Mouse (Mus musculus): ENCODE measurements around the gene Prdm16.

Gene Prdm16

DNA sequence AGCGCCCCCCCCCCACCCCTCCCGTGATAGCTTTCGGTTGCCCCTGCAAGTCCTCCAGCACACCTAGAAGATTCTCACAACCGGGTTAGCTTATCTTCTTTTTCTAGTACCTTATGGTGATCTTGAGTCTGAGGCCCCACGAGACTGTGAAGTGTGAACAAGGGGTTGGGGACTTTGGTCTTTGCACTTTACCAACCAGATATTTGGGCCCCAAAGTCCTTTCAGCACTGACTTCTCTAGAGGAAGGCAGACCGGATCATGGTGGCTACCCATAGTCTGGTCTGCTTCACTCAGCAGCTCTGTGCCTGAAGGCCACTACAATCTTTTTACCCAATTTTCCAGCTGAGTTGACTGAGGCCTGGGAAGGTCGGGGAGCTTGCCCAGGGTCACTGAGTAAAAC lies 144.4 kb downstream of the Prdm16 start:
- no peak for ATAC-seq (ENCODE audit: insufficient number of reproducible peaks, low FRiP score, low TSS enrichment)

GRCm38 (mm10) chr4:154488031-154488430 lies 148.6 kb downstream of the Prdm16 start:
- no peak for ATAC-seq (ENCODE audit: insufficient number of reproducible peaks, low FRiP score, low TSS enrichment)

GRCm38 (mm10) chr4:154482695-154483094 lies 154.0 kb downstream of the Prdm16 start:
- ATAC-seq (ENCODE audit: insufficient number of reproducible peaks, low FRiP score, low TSS enrichment): no peak

GRCm38 (mm10) chr4:154481771-154482637 lies 154.7 kb downstream of the Prdm16 start:
- ATAC-seq (ENCODE audit: insufficient number of reproducible peaks, low FRiP score, low TSS enrichment): no peak

DNA sequence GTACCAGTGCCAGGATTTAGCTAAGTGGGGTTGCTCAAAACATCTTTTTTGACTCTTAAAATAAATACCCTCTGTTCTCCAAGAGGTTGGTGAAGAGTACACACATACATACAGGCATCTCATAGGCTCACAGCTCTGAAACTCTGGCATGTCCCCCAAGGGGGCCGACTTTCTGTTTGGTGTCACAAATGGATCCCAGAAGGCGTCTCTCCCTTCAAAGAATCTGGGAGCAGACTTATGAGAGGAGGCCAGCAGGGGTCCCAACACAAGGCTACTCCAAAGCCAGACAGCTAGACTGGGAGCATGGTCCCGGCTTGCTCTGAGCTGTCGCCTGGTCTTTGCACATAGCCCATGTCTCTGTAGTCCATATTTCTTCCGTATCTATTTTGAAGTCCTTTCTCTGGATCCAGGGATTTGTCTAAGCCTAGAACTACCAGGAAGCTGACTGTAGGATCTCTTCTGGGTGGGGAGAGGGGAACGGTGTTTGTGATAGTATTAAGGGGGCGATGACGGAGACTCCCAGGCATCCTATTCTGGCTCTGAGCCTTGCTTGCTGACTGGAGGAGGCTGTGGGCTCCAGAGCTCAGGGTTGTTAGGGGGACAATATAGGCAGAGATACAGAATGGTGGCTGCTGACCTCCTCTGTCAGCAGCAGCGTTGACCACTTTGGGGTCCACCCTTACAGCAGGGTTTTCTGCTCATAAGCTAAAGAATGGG lies 156.0 kb downstream of the Prdm16 start:
- ATAC-seq (ENCODE audit: insufficient number of reproducible peaks, low FRiP score, low TSS enrichment): no peak

- no peak for ATAC-seq (ENCODE audit: insufficient number of reproducible peaks, low FRiP score, low TSS enrichment)
These were observed 156.5 kb downstream of the Prdm16 start for GRCm38 (mm10) chr4:154480143-154480542.

GRCm38 (mm10) chr4:154478933-154479613 lies 157.6 kb downstream of the Prdm16 start:
- no peak for ATAC-seq (ENCODE audit: insufficient number of reproducible peaks, low FRiP score, low TSS enrichment)

DNA sequence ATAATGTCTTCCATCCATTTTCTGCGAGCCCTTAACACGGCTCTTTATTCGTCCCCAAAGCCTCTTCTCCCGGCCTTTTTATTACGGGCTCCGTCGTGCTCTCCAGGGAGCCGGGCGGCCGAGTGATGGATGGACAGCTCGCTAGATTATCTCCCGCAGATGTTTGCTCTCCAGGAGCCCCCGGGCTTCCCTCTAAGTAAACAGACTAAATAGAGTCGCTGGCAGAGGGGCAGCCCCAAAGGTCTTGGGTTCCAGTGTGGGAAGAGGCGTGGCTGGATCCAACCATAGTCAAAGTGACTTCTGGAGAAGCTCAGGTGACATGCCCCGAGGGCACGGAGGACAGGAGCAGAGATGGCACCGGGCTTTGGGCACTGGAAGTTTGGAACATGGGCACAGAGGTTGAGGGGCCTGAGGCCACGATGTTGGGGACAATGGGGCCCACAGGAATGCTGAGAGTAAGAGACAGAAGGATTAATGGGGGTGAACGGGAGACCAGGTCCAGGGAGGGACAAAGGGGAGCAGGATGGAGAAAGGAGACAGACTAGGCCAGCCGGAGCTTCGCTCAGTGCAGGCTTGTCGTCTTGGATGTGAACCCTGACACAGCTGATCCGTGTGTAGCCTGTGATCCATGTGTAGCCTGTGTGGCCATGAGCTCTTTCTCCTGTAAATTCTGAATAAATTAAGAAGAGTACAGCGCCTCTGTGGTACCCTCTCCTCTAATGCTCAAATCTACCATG lies 162.9 kb downstream of the Prdm16 start:
- ATAC-seq (ENCODE audit: insufficient number of reproducible peaks, low FRiP score, low TSS enrichment): no peak

DNA sequence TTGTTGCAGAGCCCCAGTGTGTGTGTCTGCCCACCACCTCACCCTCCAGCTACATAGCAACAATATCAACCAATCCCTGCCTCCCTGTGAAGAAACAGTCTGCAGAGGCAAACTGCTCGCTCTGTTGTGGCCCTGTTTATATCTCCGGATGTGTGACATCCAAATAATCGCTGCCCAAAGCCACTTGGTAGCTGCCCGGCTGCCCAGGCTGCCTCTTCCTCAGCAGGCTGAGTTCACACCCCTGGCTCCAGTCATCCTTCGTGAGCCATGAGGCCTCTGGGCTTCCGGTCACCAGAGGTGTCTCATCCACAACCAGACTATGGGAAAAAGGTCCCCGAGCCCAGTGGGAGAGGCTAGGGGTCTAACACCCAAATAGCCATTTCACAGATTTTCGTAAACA lies 164.1 kb downstream of the Prdm16 start:
- no peak for ATAC-seq (ENCODE audit: insufficient number of reproducible peaks, low FRiP score, low TSS enrichment)

GRCm38 (mm10) chr4:154471447-154472101 lies 165.1 kb downstream of the Prdm16 start:
- ATAC-seq (ENCODE audit: insufficient number of reproducible peaks, low FRiP score, low TSS enrichment): no peak

DNA sequence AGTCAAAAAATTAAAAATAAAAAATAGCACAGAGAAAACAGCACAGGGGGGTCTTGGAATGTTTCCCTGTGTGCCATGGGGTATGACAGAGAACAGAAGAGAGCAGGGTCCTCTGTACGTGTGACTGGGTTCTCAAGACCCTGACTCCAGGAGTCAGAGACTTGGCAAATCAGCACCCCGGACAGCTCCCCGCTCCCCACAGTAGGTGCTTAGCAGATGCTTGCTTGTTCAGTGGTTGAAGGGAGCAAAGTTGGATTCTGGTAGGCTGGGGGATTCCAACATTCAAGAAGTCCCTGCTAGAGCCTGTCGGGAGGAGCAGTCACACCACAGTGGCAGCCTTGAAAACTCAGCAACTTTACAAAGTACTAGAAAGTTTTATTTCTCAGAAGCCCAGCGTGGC lies 170.4 kb downstream of the Prdm16 start:
- no peak for ATAC-seq (ENCODE audit: insufficient number of reproducible peaks, low FRiP score, low TSS enrichment)

GRCm38 (mm10) chr4:154465123-154465522 lies 171.6 kb downstream of the Prdm16 start:
- no peak for ATAC-seq (ENCODE audit: insufficient number of reproducible peaks, low FRiP score, low TSS enrichment)

DNA sequence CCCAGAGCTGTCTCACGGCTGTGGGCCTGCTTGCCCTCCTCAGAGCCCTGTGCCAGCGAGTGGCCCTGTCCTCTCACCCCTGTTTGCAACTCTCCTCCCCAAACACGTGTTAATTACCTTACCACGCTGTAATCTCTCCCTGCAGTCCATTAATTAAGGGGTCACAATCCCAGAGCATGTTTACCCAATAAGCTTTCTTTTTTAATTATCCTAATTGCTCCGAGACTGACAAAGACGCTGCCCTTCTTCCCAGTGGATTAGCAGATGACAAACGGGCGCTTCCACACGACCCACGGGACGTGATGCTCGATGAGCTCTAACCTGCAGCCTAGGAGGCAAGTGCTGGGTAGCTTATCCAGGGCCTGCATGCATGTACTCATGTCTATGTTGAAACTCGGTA lies 176.7 kb downstream of the Prdm16 start:
- no peak for ATAC-seq (ENCODE audit: insufficient number of reproducible peaks, low FRiP score, low TSS enrichment)

GRCm38 (mm10) chr4:154457756-154458155 lies 178.9 kb downstream of the Prdm16 start:
- no peak for ATAC-seq (ENCODE audit: insufficient number of reproducible peaks, low FRiP score, low TSS enrichment)

GRCm38 (mm10) chr4:154456265-154456822 lies 180.3 kb downstream of the Prdm16 start:
- no peak for ATAC-seq (ENCODE audit: insufficient number of reproducible peaks, low FRiP score, low TSS enrichment)

DNA sequence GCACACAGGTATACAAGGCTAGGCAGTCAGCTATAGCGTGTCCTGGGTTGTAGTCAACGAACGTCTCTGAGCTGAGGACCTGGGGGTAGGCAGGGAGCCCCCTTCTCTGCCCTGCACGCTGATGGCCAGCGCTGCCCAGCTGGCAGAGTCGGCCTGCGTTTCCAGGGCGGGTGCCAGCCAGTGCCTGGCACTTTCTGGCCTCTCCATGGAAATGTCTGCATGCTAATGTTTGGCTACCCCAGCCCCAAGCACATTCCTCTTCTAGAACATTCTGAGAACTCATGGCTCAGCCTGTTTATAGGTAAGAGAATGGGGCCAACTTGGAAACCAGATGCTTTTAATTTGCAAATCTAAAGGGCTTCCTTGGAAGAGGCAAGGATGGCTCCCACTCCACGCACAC lies 186.2 kb downstream of the Prdm16 start:
- no peak for ATAC-seq (ENCODE audit: insufficient number of reproducible peaks, low FRiP score, low TSS enrichment)

DNA sequence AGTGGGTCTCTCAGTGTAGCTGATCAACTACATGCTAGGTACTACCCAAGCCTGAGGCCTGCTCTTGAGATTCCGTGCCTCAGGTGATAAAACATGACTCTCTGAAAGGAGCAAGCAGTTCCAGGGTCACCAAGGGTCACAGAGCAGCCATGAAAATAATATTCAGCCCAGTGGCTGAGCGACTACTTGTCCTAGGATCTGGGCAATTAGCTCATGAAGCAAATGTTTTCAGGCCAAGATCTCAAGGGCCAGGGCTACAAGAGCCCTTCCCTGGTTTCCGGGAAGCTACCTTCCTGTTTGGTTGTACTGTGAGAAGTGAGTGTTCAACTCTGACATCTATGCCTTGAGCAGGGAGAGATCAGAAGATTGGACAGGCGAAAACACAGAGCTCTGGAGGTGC lies 186.6 kb downstream of the Prdm16 start:
- no peak for ATAC-seq (ENCODE audit: insufficient number of reproducible peaks, low FRiP score, low TSS enrichment)

DNA sequence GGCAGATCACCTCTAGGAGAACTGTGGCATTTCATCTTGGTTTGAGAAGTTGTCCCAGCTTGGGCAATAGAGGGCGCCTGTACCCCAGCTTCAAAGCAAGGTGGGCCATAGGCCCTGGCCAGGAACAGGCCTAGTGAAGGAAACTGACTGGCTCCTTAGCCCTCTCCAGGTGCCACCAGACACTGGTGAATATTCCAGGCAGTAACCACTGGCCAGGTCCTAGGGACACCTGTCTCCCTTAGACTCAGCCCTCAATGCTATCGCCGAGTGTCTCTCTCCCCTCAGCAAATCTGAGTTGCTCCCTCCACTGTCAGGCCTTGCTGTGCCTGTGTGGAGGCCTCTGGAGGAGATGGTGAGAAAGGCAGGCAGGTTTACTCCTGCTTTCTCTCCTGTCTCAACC lies 187.3 kb downstream of the Prdm16 start:
- no peak for ATAC-seq (ENCODE audit: insufficient number of reproducible peaks, low FRiP score, low TSS enrichment)

- no peak for ATAC-seq (ENCODE audit: insufficient number of reproducible peaks, low FRiP score, low TSS enrichment)
These were observed 191.0 kb downstream of the Prdm16 start for GRCm38 (mm10) chr4:154445721-154446120.
